Mouse (Mus musculus): ENCODE measurements around the gene Olfr479.
"Not testable (repeated sequence)": the region's sequence is repeated elsewhere in the genome, so short reads cannot be mapped to it uniquely, and the experiment has no call there.

Gene Olfr479

GRCm38 (mm10) chr7:108050393-108050792, at the start of gene Olfr479:
TSS of gene Olfr479 (plus strand) at chr7:108050693.
- no peak for DNase-seq (ENCODE audit: low spot score in 2 of 2)

GRCm38 (mm10) chr7:108014256-108014655, 36.2 kb upstream of the Olfr479 start:
- not testable (repeated sequence) for DNase-seq (ENCODE audit: low spot score in 2 of 2)

GRCm38 (mm10) chr7:108033889-108034288, 16.6 kb upstream of the Olfr479 start, which contains the start of gene Olfr478:
TSS of gene Olfr478 (minus strand) at chr7:108033989.
- DNase-seq (ENCODE audit: low spot score in 2 of 2) = no peak

- DNase-seq (ENCODE audit: low spot score in 2 of 2) = no peak
Observed at GRCm38 (mm10) chr7:108067246-108067645, 16.8 kb downstream of the Olfr479 start, which contains the start of gene Olfr480. TSS of gene Olfr480 (minus strand) at chr7:108067346.

GRCm38 (mm10) chr7:108079555-108079954, 29.1 kb downstream of the Olfr479 start, which contains the start of gene Olfr481:
TSS of gene Olfr481 (plus strand) at chr7:108079855.
- no peak for DNase-seq (ENCODE audit: low spot score in 2 of 2)

GRCm38 (mm10) chr7:108097486-108097885, 47.0 kb downstream of the Olfr479 start, which contains the start of gene Olfr482:
TSS of gene Olfr482 (minus strand) at chr7:108097586.
- no peak for DNase-seq (ENCODE audit: low spot score in 2 of 2)

GRCm38 (mm10) chr7:108100549-108100948, 50.1 kb downstream of the Olfr479 start, which contains the start of gene Olfr483:
TSS of gene Olfr483 (plus strand) at chr7:108100849.
- DNase-seq (ENCODE audit: low spot score in 2 of 2) = no peak

Data from thymus, postnatal 10 days (tissue).